In the genomic region with DNA sequence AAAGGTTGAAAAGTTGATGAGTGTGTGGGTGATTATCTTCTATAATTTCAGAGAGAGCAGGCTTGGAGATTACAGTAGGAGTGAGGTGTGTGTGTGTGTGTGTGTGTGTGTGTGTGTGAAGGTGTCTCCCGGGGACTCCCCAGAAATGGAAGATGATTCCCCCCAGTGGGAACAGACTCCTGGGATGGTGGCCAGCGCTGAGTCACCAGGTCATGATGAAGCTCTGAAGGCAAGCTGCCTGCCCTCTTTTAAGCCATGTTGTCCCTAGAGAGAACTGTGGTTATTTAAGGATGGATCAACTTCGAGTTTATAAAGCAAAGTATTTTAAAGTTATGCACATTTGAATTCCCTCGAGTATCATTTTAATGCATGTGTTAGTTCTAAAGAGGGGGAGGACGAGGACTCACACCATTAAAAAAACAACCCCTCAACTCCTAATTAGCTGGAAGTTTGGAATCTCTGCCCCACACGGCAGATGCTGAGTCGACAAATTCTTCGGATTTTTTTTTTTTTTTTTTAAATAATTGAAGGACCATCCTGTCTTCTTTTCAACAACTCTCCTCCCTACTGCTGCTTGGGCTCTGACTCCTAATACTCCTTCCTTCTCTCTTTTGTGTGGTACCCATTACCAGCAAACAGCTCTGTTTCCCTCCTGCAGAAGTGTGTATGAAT, we compare ENCODE assay signal across 13 mouse cellular contexts.
DNase-seq lines count a peak whose midpoint lies in the region; ATAC-seq lines count a peak whose summit lies in the region.
"Had no signal": no experiment of that assay in that cellular context is flagged by ENCODE, and none has a peak within 500 bp of the region (broad histone marks: within the 10 kb centered on the region; RNA-seq: fewer than 3 reads in every experiment).

No protein-coding gene starts in this region.

- 0 out of 2 replicates have a peak overlapping the region, but pooled peaks have one; percentile 23 for H3K27ac ChIP-seq in hindbrain, embryonic 10.5 days
- H3K27ac ChIP-seq in hindbrain, embryonic 11.5 days (ENCODE audit: low read depth, low read length), result no peak overlapping the region
- H3K27ac ChIP-seq: embryonic facial prominence, embryonic 15.5 days; heart, adult 2 months; limb, embryonic 13.5 days had no signal

- peaks cover 28% of the 10 kb centered on the region for H3K4me1 ChIP-seq in hindbrain, embryonic 10.5 days (replicated peaks)
- no peaks in the 10 kb centered on the region for H3K4me1 ChIP-seq in hindbrain, embryonic 11.5 days (replicated peaks; ENCODE audit: control insufficient read depth, insufficient read depth, low read length)

- DNase-seq in hindbrain, embryonic 10.5 days (ENCODE audit: low spot score), result no peak
- no peak for DNase-seq in hindbrain, embryonic 11.5 days (ENCODE audit: low spot score)
- peak; percentile 45 for DNase-seq in 3134 (ENCODE audit: extremely low read depth, insufficient read length, low spot score)
- DNase-seq in Muller cell, postnatal 12 days (ENCODE audit: inconsistent ontology term), result peak; percentile 63
- DNase-seq in gastrocnemius, adult 8-10 months (ENCODE audit: low spot score in 2 of 2), result peak; percentile 59 to 75
- no peak for DNase-seq in heart, adult 18-20 months
- DNase-seq in heart, postnatal 4 days, result no peak
- DNase-seq: cerebellum, adult 11 months; liver, postnatal 0 days; retina, postnatal 1 day had no signal

- no peaks in the 10 kb centered on the region for H3K9me3 ChIP-seq in hindbrain, embryonic 10.5 days
- H3K9me3 ChIP-seq in hindbrain, embryonic 11.5 days (ENCODE audit: control insufficient read depth, low read length), result no peaks in the 10 kb centered on the region
- H3K9me3 ChIP-seq: embryonic facial prominence, embryonic 15.5 days; limb, embryonic 13.5 days had no signal

- WGBS in hindbrain, embryonic 10.5 days, result 69% methylated on average over 8 of the region's 8 CpGs
- WGBS in hindbrain, embryonic 11.5 days, result 73% methylated on average over 8 of the region's 8 CpGs

- no peaks in the 10 kb centered on the region for H3K36me3 ChIP-seq in hindbrain, embryonic 10.5 days
- no peaks in the 10 kb centered on the region for H3K36me3 ChIP-seq in hindbrain, embryonic 11.5 days (ENCODE audit: control insufficient read depth, insufficient read depth, low read length)
- H3K36me3 ChIP-seq: embryonic facial prominence, embryonic 15.5 days; limb, embryonic 13.5 days had no signal

- no peak overlapping the region for H3K9ac ChIP-seq in hindbrain, embryonic 11.5 days (ENCODE audit: low read depth, low read length)
- H3K9ac ChIP-seq: embryonic facial prominence, embryonic 15.5 days; limb, embryonic 13.5 days; liver, postnatal 0 days had no signal

- no peaks in the 10 kb centered on the region for H3K27me3 ChIP-seq in hindbrain, embryonic 10.5 days (ENCODE audit: insufficient read depth, poor library complexity, severe bottlenecking)
- no peaks in the 10 kb centered on the region for H3K27me3 ChIP-seq in hindbrain, embryonic 11.5 days (ENCODE audit: control insufficient read depth, insufficient read depth, low read length)
- H3K27me3 ChIP-seq: embryonic facial prominence, embryonic 15.5 days; limb, embryonic 13.5 days had no signal

- no peak for ATAC-seq in hindbrain, embryonic 11.5 days (ENCODE audit: low FRiP score)
- ATAC-seq: liver, postnatal 0 days had no signal

- H3K4me3 ChIP-seq in hindbrain, embryonic 10.5 days, result no peak overlapping the region
- H3K4me3 ChIP-seq in hindbrain, embryonic 11.5 days (ENCODE audit: low read depth, low read length), result no peak overlapping the region
- H3K4me3 ChIP-seq: embryonic facial prominence, embryonic 15.5 days; heart, adult 2 months; limb, embryonic 13.5 days had no signal

- H3K4me2 ChIP-seq in hindbrain, embryonic 11.5 days (replicated peaks; ENCODE audit: low read depth, low read length), result no peak overlapping the region
- H3K4me2 ChIP-seq: embryonic facial prominence, embryonic 15.5 days; limb, embryonic 13.5 days had no signal

Comparison
In these comparisons a context has a peak if more than half of its experiments do, and no peak if none do; other contexts are left out.
1. DNase-seq: peak in 3134 (single experiment), Muller cell, postnatal 12 days (single experiment) and gastrocnemius, adult 8-10 months (2 of 2); none in hindbrain, embryonic 10.5 days (single experiment), hindbrain, embryonic 11.5 days (single experiment), heart, adult 18-20 months (0 of 2) and heart, postnatal 4 days (single experiment).